Mouse (Mus musculus): ENCODE measurements around the gene Ropn1l.

Ropn1l gene

DNA sequence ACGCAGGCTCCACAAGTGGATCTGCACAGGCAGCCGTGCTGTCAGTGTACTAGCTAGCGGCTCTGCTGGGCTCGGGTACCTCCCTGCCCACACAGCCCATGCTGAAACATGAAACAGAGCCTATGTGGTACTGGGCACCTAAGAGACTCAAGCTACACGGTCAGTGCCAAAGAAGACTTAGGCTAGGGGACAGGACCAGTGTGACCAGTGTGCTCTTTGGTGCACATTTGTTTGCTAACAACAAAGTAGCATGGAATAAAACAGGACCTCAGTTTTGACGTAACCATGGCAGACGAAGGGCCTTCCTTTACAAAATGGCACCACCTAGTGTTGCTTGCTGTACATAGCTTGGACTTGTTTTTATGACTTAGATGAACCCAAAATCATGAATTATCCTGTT is 6.4 kb downstream of the Ropn1l start:
- DNase-seq (ENCODE audit: low read depth in 2 of 2, low spot score in 2 of 2) = no peak

DNA sequence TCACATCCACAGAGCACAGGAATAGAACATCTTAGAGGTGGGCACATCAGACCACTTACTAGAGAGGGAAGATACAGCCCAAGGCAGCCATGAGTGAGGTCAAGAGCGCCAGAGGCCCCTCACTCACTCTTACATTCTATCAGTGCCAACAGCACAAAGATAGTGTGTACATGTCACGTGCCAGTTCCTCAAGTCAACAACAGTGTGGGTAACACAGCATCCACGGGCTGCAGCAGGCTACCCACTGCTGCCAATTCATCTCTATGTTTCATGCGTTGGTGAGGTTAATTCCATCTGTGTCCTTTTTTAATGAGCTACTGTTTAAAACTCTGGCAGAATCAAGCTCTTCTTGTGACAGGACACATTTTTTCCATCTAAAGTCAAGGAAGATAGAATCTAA is 10.8 kb downstream of the Ropn1l start:
- DNase-seq (ENCODE audit: low read depth in 2 of 2, low spot score in 2 of 2) = no peak

DNA sequence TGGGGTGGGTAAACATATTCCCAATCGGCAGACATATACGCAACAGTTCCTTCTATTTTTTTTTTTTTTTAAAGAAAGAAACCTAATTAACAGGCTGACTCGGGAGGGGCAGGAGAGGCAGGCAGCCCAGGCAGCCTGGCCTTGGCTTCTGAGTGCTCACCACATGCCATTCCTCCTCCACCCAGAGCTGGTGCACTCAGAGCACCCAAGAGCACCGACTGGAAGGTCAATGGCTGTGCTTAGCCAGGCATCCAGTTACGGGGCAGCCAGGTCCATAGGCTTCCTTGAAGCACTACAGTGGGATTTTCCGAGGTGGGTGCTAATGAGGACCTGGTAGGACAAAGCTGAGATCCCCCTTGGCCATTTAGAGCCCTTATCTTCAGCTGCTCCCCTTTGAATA is 11.5 kb downstream of the Ropn1l start:
- DNase-seq (ENCODE audit: low read depth in 2 of 2, low spot score in 2 of 2) = no peak

DNA sequence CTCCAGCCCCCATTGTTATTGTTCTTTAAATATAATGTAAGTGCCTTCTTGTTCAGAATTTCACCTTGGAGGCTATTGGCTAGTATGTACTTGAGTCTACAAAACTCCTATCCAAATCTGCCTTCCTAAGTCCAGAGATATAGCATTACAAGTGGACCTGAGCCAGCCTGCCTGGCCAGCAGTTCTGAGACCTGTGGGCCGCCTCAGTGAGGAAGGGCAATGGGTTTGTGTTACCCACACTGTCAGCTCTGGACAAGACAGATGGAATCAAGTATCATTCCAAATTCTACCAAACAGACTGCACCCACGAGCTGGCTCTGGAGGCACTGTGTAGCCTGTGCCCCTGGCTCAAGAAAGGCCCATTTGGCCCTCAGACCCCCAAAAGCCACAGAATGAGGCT is 16.7 kb downstream of the Ropn1l start:
- no peak for DNase-seq (ENCODE audit: low read depth in 2 of 2, low spot score in 2 of 2)

DNA sequence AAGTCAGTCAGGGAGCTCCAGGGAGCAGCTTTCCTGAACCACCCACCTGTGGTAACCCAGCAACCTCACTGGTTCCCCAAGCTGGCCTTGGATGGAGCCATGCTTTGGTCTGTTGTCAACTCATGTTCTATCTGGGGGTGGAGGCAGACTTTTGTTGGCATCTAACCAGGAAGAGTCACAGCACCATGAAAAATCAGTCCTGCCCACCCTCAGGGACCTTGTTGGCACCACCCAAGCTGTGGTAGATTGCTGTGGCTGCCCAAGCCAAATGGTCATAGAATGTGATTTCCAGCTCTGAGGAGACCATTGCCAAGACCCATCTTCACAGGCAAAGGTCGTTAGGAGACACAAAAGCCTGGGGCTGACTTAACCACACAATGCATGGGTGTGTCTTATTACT is 17.5 kb downstream of the Ropn1l start:
- DNase-seq (ENCODE audit: low read depth in 2 of 2, low spot score in 2 of 2) = no peak

DNA sequence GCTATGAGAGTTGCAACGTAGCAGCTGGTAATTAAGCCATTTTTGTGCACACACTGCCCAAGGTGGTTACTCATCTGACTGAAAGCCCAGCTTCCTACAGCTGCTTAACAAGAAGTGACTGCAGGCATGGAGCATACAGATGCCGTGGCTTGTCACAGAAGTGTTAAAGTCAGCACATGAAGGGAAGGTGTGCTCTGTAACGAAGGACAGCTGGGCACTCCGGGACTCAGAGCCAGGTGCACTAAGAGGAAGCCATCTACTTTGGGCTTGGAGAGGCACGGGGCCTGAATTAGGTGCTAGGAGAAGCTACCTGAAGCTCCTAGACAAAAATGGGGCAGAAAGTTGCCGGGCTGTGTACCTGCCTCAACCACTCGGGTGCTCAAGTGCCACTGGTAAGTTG is 19.8 kb downstream of the Ropn1l start:
- DNase-seq (ENCODE audit: low read depth in 2 of 2, low spot score in 2 of 2) = no peak

DNA sequence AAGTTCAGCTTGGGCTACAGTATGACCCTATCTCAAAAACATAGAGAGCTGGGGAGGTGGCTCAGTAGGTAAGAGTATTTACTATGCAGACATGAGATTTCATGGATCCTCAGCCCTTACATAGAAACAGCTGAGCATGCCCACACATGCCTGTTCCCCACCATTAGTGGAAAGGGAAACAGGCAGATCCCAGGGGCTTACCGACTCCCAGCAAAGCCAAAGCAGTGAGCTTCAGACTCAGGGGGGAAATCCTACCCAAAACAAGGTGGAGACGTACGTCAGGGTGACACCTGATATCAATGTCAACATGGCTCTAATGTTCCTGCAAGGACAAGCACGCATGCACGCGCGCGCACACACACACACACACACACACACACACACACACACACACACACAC is 21.7 kb downstream of the Ropn1l start:
- no peak for DNase-seq (ENCODE audit: low read depth in 2 of 2, low spot score in 2 of 2)

DNA sequence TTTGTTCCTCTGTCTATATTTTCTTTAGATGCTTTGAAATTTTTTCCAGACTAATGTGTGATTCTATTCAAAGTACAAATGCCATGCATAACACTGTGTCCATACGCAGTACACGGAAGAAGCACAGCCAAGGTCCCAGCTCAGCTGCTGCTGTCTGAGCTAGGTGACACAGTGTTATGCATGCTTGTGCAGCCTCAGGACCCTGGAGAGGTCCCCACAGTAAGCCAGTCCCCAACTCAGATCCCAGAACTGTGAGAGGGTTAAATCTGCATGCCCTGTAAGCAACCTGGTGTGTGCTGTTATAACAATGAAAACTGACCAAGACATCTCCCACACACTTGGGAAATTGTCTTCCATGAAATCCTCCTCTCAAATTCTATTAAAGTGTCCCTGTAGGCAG is 23.5 kb downstream of the Ropn1l start:
- no peak for DNase-seq (ENCODE audit: low read depth in 2 of 2, low spot score in 2 of 2)

DNA sequence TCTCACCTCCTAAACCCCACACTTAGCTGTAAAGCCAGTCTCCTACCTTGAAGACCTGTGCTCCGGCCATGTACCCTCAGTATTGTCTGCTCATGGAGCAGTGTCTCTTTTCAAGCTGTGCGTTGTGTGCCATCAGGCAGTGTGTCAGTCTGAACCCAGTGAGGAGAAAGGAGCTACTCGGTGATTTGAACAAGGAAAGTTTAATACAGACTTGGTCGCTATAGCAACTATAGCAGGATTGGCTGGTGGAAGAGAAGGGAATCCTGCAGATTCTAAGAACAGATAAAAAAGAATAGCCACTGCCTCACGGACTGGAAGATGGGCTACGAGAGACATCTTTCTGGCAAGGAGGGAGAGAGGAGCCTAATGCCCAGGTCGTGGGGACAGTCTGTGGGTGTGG is 24.1 kb downstream of the Ropn1l start:
- DNase-seq (ENCODE audit: low read depth in 2 of 2, low spot score in 2 of 2) = no peak

DNA sequence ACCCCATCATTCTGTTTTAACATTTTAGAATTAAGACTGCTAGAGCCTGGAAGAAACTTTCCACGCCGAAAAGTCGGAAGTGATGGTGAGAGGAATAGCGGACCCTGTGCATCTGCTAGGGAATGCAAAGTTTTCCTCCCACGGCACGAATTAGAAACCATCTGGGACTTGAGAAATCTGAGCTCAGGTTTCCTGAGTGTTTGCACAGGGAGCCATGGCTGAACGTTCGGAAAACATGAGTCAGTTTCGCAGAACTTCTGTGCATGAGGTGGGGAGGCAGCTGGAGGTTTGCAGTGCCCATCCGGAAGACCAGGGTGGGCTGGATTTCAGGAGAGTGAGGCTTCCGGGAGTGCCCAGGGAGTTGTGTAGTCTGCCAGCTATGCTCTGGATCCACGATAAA is 25.0 kb downstream of the Ropn1l start:
- DNase-seq (ENCODE audit: low read depth in 2 of 2, low spot score in 2 of 2) = no peak

DNA sequence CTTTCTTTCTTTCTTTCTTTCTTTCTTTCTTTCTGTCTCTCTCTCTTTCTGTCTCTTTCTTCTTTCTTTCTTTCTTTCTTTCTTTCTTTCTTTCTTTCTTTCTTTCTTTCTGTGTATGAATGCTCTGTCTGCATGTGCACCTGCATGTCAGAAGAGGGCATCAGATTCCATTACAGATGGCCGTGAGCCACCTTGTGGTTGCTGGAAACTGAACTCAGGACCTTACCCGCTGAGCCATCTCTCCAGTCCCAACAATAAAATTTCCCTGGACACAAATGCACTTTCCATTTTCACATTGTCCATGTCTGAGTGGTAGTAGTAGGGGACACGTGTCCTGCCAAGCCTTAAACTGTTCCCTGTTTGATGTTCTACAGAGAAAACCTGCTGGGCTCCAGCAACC is 26.1 kb downstream of the Ropn1l start:
- DNase-seq (ENCODE audit: low read depth in 2 of 2, low spot score in 2 of 2) = no peak

DNA sequence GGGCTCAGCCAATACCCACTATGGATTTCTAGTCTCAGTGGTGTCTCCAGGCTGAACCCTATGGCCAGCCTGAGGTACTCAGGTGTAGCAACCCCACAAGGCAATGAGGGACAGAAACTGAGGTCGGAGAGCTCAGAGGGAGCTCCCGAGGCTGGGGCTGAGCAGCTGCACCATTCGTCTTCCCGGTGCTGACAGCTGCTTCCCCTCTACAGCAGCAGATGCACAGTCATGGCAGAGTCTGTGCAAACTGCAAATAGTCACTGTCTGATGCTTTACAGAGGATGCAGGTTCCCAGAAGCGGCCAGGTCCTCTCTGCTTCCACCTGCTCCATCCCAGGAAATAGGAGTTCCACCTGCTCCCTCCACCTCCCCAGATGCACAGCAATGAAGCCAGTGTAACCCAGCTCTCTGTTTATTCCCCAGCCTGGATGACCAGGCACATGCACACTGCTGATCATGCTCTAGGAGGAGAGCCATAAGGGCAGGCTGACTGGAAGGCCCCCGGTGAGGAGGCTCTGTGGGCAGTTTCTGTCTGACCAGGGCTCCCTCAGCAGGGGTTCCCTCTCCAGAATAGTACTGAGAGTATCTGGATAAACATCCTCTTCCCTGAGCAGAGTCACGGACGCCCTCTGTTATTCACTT is 27.4 kb downstream of the Ropn1l start:
- DNase-seq (ENCODE audit: low read depth in 2 of 2, low spot score in 2 of 2) = no peak

DNA sequence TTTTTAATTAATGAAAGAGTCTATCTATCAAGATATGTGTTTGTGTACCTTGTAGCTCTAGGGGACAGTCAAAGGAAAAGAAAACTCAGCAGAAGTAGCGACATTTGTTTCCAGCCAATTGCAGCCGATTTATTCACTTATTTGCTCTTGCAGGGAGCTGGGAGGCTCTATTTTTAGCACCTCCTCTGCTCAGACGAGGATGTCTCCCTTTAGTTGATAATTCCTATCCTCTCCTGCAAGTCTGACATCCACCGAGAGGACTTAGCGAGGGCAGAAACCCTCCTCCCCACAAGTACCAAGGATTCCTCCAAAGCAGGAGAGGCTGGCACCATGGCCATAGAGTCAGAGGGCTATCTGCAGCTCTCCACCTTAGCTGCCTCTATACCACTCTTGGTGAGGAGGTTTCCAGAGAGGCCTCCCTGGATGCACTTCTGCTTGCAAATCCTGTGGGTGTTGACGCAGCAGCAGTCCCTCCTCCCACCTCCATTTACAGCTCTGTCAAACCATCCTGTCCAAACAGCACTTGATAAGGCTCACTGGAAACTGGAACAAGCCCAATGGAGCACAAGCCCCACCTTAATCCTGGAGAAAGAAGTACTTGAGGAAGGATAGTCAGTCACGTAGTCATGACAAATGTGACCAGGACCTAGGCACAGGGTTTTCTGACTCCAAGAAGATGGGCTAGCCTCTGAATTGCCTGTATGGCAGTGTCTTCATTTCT is 30.7 kb downstream of the Ropn1l start:
- no peak for DNase-seq (ENCODE audit: low read depth in 2 of 2, low spot score in 2 of 2)

DNA sequence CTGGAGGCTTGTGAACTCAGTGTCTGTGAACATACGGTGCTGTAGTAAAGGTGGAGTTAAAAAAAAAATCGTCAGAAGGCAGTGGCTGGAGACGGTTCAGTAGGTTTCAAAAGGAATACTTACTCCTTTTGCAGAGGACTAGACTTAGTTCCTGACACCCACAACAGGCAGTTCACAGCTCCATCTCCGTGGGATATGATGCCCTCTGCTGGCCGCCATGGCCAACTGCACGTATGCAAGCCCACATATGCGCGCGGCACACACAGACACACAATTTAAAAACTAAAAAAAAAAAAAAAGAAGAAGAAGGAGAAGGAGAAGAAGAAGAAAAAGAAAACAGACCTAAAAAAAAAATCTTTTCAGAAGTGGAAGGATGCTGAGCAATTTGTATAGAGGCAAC is 34.5 kb downstream of the Ropn1l start:
- peak in 1 of 2 experiments; percentile 25 for DNase-seq (ENCODE audit: low read depth in 2 of 2, low spot score in 2 of 2)

DNA sequence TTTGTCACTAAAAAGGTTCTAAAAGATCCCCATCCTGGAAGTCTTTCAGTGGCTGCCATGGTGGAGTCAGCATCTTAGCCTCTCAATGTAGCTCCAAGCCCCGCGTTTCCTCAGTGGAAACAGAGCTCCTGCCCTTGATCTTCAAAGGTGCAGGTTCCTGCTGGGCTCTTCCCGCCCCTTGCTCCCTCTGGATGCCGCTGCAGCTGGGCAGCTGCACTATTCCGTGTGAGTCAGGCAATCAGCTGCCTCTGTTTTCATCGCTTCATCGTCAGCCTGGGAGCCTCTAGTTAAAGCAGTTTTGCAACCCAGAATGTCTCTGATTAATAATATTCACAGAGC is 34.9 kb downstream of the Ropn1l start:
- no peak for DNase-seq (ENCODE audit: low read depth in 2 of 2, low spot score in 2 of 2)

DNA sequence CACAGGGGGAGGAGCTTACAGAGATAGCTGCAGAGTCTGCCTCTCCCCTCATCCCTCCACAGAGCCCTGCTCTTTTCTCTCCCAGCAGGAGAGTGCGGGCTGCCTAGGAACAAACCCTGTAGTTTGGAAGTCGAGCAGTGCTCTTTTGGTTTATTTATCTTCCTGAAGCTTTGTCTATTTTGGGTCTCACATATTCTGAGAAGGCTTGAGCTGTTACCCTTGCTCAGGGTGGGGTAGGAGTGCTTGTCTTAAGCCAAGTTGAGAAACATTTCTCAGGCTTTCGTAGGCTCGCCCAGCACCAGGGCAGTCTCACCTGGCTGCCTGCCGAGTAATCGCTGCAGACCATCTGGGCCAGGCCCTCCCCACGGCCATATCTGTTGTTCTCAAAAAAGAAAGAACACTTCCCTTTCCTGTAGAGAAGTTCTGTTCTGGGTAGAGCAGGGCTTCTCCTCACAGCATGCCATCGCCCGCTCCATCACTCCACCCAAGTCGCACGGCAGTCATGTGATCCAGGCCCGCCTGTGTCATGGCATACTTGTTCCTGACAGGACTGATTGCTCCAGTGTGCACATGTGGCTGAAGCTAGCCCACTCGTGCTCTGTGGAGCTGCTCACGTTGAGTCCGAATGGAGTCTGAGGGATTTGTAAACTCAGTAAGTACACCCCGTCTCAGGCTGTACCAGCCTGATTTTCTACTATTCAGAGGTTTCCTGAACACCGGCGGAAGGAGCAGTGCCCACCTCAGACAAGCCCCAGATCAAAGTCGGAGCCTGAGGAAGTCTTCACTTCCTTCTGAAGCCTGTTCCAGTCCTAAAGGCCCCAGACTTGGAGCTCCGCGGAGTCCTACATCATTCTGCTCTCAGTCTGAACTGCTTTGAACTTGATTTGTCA is 35.5 kb downstream of the Ropn1l start:
- peak; percentile 8 to 15 for DNase-seq (ENCODE audit: low read depth in 2 of 2, low spot score in 2 of 2)

DNA sequence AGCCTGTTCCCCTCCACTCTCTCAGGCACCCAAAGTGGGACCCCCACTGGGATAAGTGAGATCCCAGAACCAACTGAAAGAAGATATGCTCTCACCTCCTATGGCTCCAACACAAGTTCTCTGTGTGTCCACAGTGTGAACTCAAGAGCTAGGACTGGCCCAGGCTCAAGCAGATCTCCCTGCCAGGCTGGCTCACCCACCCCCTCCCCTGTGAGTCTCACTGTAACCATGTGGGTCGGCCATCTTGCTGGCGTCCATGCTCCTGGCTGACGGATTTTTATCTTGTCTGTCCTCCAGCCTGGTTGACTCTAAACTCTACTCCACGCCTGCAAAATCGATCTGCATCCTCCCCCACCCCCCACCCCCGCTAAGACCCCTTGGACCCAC is 36.1 kb downstream of the Ropn1l start:
- no peak for DNase-seq (ENCODE audit: low read depth in 2 of 2, low spot score in 2 of 2)

DNA sequence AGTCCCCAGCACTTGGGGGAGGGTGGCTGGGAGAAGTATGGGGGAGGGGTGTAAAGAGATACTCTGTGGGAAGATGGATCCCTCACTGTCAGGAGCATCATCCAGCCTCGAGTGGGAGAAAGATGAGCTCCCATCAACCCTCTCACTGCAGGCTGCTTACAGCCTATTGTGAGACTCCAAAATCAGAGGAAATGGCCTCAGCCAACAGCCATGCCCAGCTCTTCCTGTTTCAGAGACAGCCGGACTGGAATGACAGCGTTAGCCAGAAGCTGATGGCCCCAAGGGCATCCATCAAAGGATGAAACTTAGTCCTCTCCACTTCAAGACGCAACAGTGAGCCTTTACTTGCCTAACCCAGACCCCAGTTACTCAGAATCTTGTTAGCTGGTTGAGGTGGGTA is 38.4 kb downstream of the Ropn1l start:
- DNase-seq (ENCODE audit: low read depth in 2 of 2, low spot score in 2 of 2) = no peak

DNA sequence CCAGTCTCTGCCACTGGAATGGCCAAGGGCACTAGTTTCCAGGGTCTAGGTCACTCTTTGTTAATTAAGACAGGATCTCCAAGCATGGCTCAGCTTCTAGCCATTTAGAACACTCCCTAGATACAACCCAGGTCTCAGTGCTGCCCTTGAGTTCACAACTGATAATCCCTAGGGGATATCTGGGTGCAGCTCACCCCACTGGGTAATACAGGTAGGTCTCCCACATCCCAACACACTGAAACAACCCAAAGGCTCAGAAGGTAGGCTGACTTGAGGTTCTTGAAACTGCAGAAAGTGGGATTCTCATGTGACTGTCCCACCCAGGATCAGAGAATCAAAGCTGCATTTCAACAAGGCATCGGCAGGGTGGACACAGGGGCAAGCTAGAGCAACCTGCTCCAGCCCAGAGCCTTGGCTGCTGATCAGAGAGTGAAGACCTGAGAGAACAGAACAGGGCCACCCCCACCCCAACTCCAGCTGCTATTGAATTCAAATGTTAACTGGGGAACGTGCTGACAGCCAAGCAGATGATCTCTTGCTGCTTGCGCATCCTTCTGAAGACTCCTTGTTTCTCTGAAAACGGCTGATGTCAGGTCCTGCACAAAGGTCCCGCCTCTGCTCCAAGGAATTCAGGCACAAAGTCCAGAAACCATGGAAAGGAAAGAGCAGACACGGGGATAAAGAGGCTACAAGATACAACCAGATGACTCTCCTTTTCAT is 39.2 kb downstream of the Ropn1l start:
- no peak for DNase-seq (ENCODE audit: low read depth in 2 of 2, low spot score in 2 of 2)

DNA sequence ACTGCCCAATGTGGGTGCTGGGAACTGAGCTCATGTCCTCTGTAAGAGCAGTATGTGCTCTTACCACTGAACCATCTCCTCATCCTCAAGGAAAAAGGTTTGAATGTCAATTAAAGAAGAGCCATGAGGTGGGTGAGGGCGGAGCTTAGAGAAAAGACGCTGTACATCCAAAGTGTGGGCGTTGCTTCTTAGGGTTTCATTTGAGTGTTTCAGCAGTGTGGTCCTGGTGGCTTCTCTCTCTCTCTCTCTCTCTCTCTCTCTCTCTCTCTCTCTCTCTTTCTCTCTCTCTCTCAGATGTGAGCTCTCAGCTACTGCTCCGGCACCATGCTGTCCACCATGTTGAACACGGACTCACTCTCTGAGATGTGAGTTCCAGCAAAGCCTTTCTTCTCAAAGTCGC is 39.9 kb downstream of the Ropn1l start:
- DNase-seq (ENCODE audit: low read depth in 2 of 2, low spot score in 2 of 2) = no peak

DNA sequence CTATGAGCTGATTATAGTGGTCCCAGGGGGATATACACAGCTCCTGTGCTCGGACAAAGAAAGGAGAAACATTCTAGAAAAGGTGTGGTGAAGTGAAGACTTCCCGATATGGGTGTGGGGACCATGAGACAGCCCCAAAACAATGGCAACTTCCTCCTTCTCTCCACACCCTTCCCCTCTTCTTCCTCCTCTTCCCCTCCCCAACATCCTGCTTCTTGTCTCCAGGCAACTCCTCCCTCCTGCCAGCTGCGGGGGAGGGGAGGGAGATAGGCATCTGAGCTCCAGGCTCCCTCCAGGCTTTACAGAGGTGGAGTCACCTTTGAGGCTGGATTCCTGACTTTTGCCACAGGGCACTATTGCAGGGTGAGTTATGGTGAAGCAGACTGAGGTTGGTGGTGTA is 40.6 kb downstream of the Ropn1l start:
- no peak for DNase-seq (ENCODE audit: low read depth in 2 of 2, low spot score in 2 of 2)

DNA sequence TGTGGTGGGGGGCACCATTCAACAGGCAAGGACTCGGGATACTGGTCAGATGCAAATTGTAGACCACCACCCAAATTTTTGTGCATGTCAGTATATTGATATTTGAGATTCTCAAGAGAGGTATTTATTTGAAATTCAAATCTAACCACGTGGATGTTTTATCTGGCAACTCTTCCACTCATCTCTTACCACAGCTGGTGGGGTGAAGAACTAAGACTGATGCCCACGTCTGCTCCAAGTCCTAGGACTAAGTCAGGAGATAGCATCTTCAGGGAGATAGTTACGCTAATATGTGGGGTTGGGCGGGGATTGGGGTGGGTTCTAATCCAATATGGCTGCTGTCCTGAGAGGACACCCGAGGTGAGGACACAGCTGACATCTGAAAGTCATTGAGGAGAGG is 41.1 kb downstream of the Ropn1l start:
- no peak for DNase-seq (ENCODE audit: low read depth in 2 of 2, low spot score in 2 of 2)

All from CD8-positive naive resting alpha-beta T cell, adult 2 months (primary cell).